Mouse (Mus musculus): ENCODE measurements at regions not wholly inside any gene's neighbourhood (a gene's known extent, or its start where the extent isn't known, plus 50 kb on each side); places are given as distances from the start of the nearest gene placed in this dataset.

DNA sequence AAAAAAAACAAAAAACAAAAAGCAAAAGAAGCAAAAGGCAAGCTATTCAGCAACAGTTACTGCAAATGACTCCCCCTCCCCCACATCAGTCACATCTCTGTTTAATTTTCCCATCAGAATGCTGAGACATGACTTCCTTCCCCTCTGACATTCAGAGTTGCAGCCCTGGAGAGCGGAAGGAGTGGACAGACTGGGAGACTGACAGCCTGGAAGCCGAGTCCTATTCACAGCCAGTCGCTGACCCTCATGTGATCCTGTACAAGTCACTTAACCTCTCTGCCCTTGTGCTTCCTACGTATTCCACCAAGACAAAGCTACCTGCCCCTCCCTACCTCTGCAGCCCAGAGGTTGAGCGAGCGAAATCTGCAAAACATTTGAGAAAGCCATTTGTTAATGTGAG is 161.2 kb downstream of the Barhl2 start:
- no peak overlapping the region for H3K27ac ChIP-seq (replicated peaks; ENCODE audit: low read depth, low read length)
- no peak for ATAC-seq (ENCODE audit: insufficient number of reproducible peaks, low FRiP score, low TSS enrichment, low read depth)
- 0 out of 2 replicates have a peak, but pooled peaks cover 2% of the 10 kb centered on the region for H3K4me1 ChIP-seq (ENCODE audit: control insufficient read depth, insufficient read depth, low read length)
- H3K36me3 ChIP-seq (ENCODE audit: control insufficient read depth, insufficient read depth, low read length) = no peaks in the 10 kb centered on the region
- H3K9ac ChIP-seq (ENCODE audit: low read length) = no peak overlapping the region
- H3K4me3 ChIP-seq (ENCODE audit: low read depth, low read length) = no peak overlapping the region
- H3K27me3 ChIP-seq (ENCODE audit: control insufficient read depth, insufficient read depth, low read length) = no peaks in the 10 kb centered on the region
- WGBS = 42% methylated on average over 6 of the region's 6 CpGs
- no peak for DNase-seq (ENCODE audit: low spot score)
- H3K9me3 ChIP-seq (ENCODE audit: control insufficient read depth, low read length) = no peaks in the 10 kb centered on the region
- no peak overlapping the region for H3K4me2 ChIP-seq (ENCODE audit: low read depth, severe bottlenecking)

DNA sequence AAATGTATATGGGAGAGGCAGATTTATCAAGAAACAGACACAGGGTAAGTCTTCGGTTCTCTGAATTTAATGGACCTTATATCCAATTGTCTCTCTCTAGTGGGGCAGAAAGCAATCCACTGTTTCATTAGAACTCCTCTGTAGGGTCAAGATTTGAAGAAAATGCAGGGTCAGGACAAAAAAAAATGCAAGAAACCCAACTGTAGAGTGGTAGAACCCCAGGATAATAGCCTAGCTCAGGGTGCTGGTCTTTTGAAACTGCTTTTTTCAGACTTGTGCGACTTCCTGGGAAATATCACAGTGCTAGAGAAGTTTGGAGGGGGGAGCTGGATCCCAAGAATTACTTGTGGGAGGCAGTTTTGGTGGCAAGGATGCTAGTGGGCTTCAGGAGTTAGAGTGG is 162.0 kb downstream of the Barhl2 start:
- Histone ChIP-seq H3K27ac (replicated peaks; ENCODE audit: low read depth, low read length) (no peak overlapping the region), H3K9ac (ENCODE audit: low read length) (no peak overlapping the region), H3K36me3 (ENCODE audit: control insufficient read depth, insufficient read depth, low read length) (no peaks in the 10 kb centered on the region), H3K4me3 (ENCODE audit: low read depth, low read length) (no peak overlapping the region), H3K4me2 (ENCODE audit: low read depth, severe bottlenecking) (no peak overlapping the region), H3K27me3 (ENCODE audit: control insufficient read depth, insufficient read depth, low read length) (no peaks in the 10 kb centered on the region), H3K4me1 (ENCODE audit: control insufficient read depth, insufficient read depth, low read length) (0 out of 2 replicates have a peak, but pooled peaks cover 2% of the 10 kb centered on the region), H3K9me3 (ENCODE audit: control insufficient read depth, low read length) (no peaks in the 10 kb centered on the region)
- WGBS = 73% methylated on average over 2 of the region's 2 CpGs
- DNase-seq (ENCODE audit: low spot score) (no peak), ATAC-seq (ENCODE audit: insufficient number of reproducible peaks, low FRiP score, low TSS enrichment, low read depth) (no peak)

DNA sequence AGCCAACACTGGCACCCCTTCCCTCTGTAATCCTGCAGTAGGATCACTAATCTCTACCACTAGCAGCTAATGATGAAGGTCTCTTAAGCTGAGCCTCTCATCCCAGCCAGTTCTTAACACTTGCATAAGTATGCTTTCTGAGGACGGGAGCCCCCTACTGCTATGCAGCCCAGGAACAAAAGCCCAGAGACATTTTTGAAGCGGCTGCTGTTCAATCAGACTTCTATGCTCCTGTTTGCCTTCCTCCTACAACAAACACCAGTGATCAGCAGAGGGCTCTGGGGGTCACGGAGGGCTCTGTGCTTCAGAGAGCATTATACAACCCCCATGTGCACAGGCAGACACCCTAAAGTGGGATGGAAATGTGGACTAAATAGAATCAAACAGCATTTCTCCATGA is 162.4 kb downstream of the Barhl2 start:
- DNase-seq (ENCODE audit: low spot score) = no peak
- Histone ChIP-seq H3K4me3 (ENCODE audit: low read depth, low read length) (no peak overlapping the region), H3K9ac (ENCODE audit: low read length) (no peak overlapping the region), H3K4me1 (ENCODE audit: control insufficient read depth, insufficient read depth, low read length) (0 out of 2 replicates have a peak, but pooled peaks cover 2% of the 10 kb centered on the region), H3K27me3 (ENCODE audit: control insufficient read depth, insufficient read depth, low read length) (no peaks in the 10 kb centered on the region), H3K27ac (replicated peaks; ENCODE audit: low read depth, low read length) (no peak overlapping the region), H3K9me3 (ENCODE audit: control insufficient read depth, low read length) (no peaks in the 10 kb centered on the region), H3K36me3 (ENCODE audit: control insufficient read depth, insufficient read depth, low read length) (no peaks in the 10 kb centered on the region), H3K4me2 (ENCODE audit: low read depth, severe bottlenecking) (no peak overlapping the region)
- 21% methylated on average over 3 of the region's 3 CpGs for WGBS
- no peak for ATAC-seq (ENCODE audit: insufficient number of reproducible peaks, low FRiP score, low TSS enrichment, low read depth)

DNA sequence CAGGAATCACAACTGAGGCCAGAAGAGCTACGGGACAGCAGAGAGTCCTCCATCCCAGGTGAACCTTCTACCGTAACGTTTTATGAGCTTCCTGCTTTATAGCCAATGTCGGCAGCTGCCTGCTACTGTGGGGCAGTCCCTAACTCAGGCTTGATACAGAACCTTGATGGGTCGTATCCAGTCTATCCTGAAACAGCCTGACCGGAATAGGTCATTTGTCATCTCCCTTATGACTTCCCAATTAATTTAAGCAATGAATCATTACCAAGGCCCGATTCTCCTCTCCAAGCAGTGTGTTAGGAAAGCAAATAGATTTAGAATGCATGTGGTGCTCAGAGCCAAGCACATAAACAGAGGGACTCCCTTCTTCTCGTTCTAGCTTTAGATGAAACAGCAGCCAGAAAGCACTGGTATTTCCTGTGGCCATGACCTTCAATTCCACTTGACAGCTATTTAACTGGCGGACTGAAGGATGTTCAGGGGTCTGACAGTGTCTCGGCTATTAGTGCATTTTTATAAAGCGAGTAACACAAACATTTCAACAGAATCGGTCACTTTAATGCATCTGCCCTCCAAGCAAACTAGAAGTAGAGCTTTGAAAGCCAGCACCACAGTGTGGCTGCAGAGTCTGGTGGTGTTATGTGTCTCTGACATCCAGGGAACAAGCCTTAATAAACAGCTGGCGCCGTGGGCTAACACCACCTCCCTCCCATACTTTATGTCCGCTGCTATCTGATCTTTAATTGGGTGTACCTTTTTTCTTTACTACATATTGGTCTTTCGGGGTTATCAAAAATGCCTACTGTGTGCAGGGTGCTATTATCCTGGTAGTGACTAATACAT is 165.4 kb downstream of the Barhl2 start:
- ATAC-seq (ENCODE audit: insufficient number of reproducible peaks, low FRiP score, low TSS enrichment, low read depth) (no peak), DNase-seq (ENCODE audit: low spot score) (no peak)
- Histone ChIP-seq H3K4me2 (ENCODE audit: low read depth, severe bottlenecking) (no peak overlapping the region), H3K9ac (ENCODE audit: low read length) (no peak overlapping the region), H3K4me1 (ENCODE audit: control insufficient read depth, insufficient read depth, low read length) (0 out of 2 replicates have a peak, but pooled peaks cover 2% of the 10 kb centered on the region), H3K9me3 (ENCODE audit: control insufficient read depth, low read length) (no peaks in the 10 kb centered on the region), H3K27me3 (ENCODE audit: control insufficient read depth, insufficient read depth, low read length) (no peaks in the 10 kb centered on the region), H3K36me3 (ENCODE audit: control insufficient read depth, insufficient read depth, low read length) (no peaks in the 10 kb centered on the region), H3K27ac (replicated peaks; ENCODE audit: low read depth, low read length) (no peak overlapping the region), H3K4me3 (ENCODE audit: low read depth, low read length) (no peak overlapping the region)
- WGBS = 57% methylated on average over 16 of the region's 16 CpGs

DNA sequence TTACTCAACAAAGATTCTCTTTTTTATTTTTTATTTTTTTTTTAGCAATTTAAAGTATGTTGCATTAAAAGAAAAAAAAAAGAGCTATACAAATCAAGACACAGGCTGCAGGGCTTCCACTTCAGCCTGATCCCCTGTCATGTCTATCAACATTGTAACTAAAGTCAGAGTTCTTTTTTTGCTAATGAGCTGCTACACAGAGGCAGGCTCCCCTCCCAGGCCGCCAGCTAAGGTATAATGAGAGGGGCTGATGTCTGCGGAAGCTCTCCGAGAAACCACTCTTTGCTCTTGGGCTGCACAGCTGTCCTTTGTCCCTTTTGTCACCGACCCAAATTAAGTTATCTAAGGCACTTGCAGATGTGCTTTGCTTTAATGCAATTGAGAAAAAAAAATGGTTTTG is 172.8 kb downstream of the Barhl2 start:
- DNase-seq (ENCODE audit: low spot score) = no peak
- ATAC-seq (ENCODE audit: insufficient number of reproducible peaks, low FRiP score, low TSS enrichment, low read depth) = no peak

DNA sequence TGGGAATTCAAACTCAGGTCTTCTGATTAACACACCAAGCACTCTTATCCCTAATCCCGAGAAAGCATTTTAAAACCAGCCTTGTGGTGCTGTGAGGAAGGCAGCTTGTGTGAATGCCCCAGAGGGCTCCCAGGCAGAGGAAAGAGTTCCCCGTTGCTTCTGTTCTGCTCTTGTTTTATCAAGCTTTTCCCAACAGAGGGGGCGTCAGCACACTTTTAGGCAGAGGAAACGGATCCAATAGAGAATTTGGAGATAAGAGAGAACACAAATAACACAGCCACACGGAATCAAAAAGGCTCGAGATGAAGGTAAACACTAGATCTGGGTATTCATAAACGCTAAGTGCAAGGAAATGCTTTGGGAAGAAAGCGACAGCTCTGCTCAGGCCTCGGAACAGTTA is 173.2 kb downstream of the Barhl2 start:
- WGBS = 33% methylated on average over 9 of the region's 9 CpGs
- H3K27me3 ChIP-seq (ENCODE audit: control insufficient read depth, insufficient read depth, low read length) = no peaks in the 10 kb centered on the region
- DNase-seq (ENCODE audit: low spot score) = no peak

More for the DNA sequence above, 172.8 kb downstream of the Barhl2 start:
- Histone ChIP-seq H3K4me1 (ENCODE audit: control insufficient read depth, insufficient read depth, low read length) (peaks cover 3% of the 10 kb centered on the region; the same call in 1 of the 2 replicates), H3K9ac (ENCODE audit: low read length) (no peak overlapping the region), H3K36me3 (ENCODE audit: control insufficient read depth, insufficient read depth, low read length) (no peaks in the 10 kb centered on the region), H3K4me2 (ENCODE audit: low read depth, severe bottlenecking) (no peak overlapping the region), H3K9me3 (ENCODE audit: control insufficient read depth, low read length) (no peaks in the 10 kb centered on the region), H3K27me3 (ENCODE audit: control insufficient read depth, insufficient read depth, low read length) (no peaks in the 10 kb centered on the region), H3K27ac (replicated peaks; ENCODE audit: low read depth, low read length) (no peak overlapping the region), H3K4me3 (ENCODE audit: low read depth, low read length) (no peak overlapping the region)
- WGBS = 6% methylated on average over 4 of the region's 4 CpGs

DNA sequence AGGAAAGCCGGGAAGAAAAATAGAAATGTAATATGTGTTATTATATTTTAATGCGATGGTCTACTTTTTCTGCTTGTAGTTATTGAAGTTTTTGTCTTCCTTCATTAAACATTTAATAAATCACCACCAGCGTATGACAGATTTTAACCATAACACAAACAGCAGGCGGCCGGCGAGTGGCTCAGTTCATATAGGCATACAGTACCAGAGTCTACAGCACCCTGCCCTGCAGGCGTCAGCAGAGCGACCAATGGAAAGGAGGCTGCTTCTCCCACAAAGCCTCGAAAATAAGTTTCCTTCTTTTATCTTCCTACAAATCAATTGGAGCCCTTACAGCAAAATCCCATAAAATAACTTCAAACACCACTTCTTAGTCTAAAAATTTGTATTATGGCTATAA is 175.3 kb downstream of the Barhl2 start:
- Histone ChIP-seq H3K27ac (replicated peaks; ENCODE audit: low read depth, low read length) (no peak overlapping the region), H3K27me3 (ENCODE audit: control insufficient read depth, insufficient read depth, low read length) (no peaks in the 10 kb centered on the region), H3K9ac (ENCODE audit: low read length) (no peak overlapping the region), H3K4me2 (ENCODE audit: low read depth, severe bottlenecking) (no peak overlapping the region), H3K36me3 (ENCODE audit: control insufficient read depth, insufficient read depth, low read length) (no peaks in the 10 kb centered on the region), H3K4me1 (ENCODE audit: control insufficient read depth, insufficient read depth, low read length) (peaks cover 3% of the 10 kb centered on the region; the same call in 1 of the 2 replicates), H3K9me3 (ENCODE audit: control insufficient read depth, low read length) (no peaks in the 10 kb centered on the region), H3K4me3 (ENCODE audit: low read depth, low read length) (no peak overlapping the region)
- WGBS = 84% methylated on average over 9 of the region's 9 CpGs
- DNase-seq (ENCODE audit: low spot score) (no peak), ATAC-seq (ENCODE audit: insufficient number of reproducible peaks, low FRiP score, low TSS enrichment, low read depth) (no peak)

More for the DNA sequence above, 173.2 kb downstream of the Barhl2 start:
- Histone ChIP-seq H3K27ac (replicated peaks; ENCODE audit: low read depth, low read length) (no peak overlapping the region), H3K4me2 (ENCODE audit: low read depth, severe bottlenecking) (no peak overlapping the region), H3K9me3 (ENCODE audit: control insufficient read depth, low read length) (no peaks in the 10 kb centered on the region), H3K4me3 (ENCODE audit: low read depth, low read length) (no peak overlapping the region), H3K36me3 (ENCODE audit: control insufficient read depth, insufficient read depth, low read length) (no peaks in the 10 kb centered on the region), H3K9ac (ENCODE audit: low read length) (no peak overlapping the region), H3K4me1 (ENCODE audit: control insufficient read depth, insufficient read depth, low read length) (peaks cover 3% of the 10 kb centered on the region; the same call in 1 of the 2 replicates)
- ATAC-seq (ENCODE audit: insufficient number of reproducible peaks, low FRiP score, low TSS enrichment, low read depth) = no peak

DNA sequence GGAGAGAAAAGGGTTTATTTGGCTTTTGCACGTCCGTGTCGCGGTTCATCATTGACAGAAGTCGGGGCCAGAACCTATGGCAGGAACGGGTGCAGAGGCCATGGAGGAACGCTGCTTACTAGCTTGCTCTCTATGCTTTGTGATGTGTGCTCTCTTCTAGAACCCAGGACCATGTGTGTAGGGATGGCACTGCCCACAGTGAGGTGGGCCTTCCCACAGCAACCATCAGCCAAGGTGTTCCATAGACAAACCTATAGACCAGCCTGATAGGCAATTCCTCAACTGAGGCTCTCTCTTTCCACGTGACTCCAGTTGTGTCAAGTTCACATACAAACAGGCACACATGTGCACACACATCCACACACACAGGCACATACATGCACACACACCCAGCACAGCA is 180.2 kb downstream of the Barhl2 start:
- H3K4me3 ChIP-seq (ENCODE audit: low read depth, low read length) = no peak overlapping the region
- WGBS = 85% methylated on average over 8 of the region's 8 CpGs
- H3K4me1 ChIP-seq (ENCODE audit: control insufficient read depth, insufficient read depth, low read length) = no peaks in the 10 kb centered on the region
- no peaks in the 10 kb centered on the region for H3K27me3 ChIP-seq (ENCODE audit: control insufficient read depth, insufficient read depth, low read length)
- no peak overlapping the region for H3K9ac ChIP-seq (ENCODE audit: low read length)
- no peak for DNase-seq (ENCODE audit: low spot score)
- no peak for ATAC-seq (ENCODE audit: insufficient number of reproducible peaks, low FRiP score, low TSS enrichment, low read depth)
- no peaks in the 10 kb centered on the region for H3K9me3 ChIP-seq (ENCODE audit: control insufficient read depth, low read length)
- no peak overlapping the region for H3K4me2 ChIP-seq (ENCODE audit: low read depth, severe bottlenecking)
- no peaks in the 10 kb centered on the region for H3K36me3 ChIP-seq (ENCODE audit: control insufficient read depth, insufficient read depth, low read length)
- H3K27ac ChIP-seq (replicated peaks; ENCODE audit: low read depth, low read length) = no peak overlapping the region
